Mouse (Mus musculus) frontal cortex, postnatal 10 days (tissue): Measurements from ENCODE around the gene Efcc1.

Experiments
- DNase-seq, 2 experiments: peaks; one replicate each; pipeline ENCODE4 v3.0.0; 2022; ENCODE audit warnings: low spot score in 2 of 2, mixed read lengths in 1 of 2

The Efcc1 gene

GRCm38 (mm10) chr6:87804036-87804435, 73.4 kb downstream of the Efcc1 start:
- DNase-seq, result no peak

GRCm38 (mm10) chr6:87804886-87805285, 74.2 kb downstream of the Efcc1 start:
- no peak for DNase-seq

GRCm38 (mm10) chr6:87805448-87805847, 74.8 kb downstream of the Efcc1 start:
- DNase-seq, result no peak
